Mouse (Mus musculus): ENCODE results near the gene Hdgfl3. TPM values are rescaled to one million over a fixed set of nuclear protein-coding genes. Genes with fewer than 3 reads are reported as not detected.
A peak's percentile ranks its signal among the peaks of the same experiment; 100 is the strongest.

Gene Hdgfl3
- 10 to 100 TPM; 62.1 to 64.3 TPM for total RNA-seq (2021)
- long read RNA-seq, experiment 1, full-length matches to known transcripts = 34 of 47 reads
- long read RNA-seq, experiment 1, partial matches to known transcripts = 0 of 47 reads
- long read RNA-seq, experiment 1, other reads (novel, unspliced or antisense) = 13 of 47 reads
- long read RNA-seq, experiment 2, full-length matches to known transcripts = 42 of 62 reads
- long read RNA-seq, experiment 2, partial matches to known transcripts = 0 of 62 reads
- long read RNA-seq, experiment 2, other reads (novel, unspliced or antisense) = 20 of 62 reads

DNA sequence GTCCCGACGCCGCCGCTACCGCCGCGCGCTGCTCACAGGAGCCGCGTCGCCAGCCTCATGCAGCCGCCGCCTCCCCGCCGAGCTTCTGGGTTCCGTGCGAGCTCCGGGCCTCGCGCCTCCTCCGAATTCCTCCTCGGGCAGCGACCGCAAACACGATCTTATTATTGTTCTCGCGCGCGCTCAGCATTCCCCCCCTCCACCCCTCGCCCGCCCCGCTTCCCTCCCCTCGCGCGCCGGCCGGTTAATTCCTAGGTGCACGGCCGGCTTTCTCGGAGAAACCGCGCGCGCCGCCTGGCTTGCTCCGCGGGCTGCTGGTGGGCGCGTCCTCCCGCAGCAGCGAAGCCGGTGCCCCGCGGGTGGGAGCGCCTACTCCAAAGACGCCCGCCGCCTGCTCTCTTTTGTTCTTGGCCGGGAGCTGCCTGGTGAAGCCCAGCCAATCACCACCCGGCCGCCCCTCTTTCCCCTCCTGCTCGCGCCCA, at the start of gene Hdgfl3:
Gene Hdgfl3 (minus strand): TSS at position 207 of the 479 bp plus-strand sequence.
- Histone ChIP-seq H3K4me3 (peak within 1 kb of the TSS; percentile 75), H3K27ac (peak within 1 kb of the TSS; percentile 95)
- TF ChIP-seq CTCF (conservative IDR thresholded peaks at IDR 0.05) = peak; percentile 42
- peak; percentile 84 to 85 for DNase-seq (ENCODE audit: low spot score in 2 of 2)

DNA sequence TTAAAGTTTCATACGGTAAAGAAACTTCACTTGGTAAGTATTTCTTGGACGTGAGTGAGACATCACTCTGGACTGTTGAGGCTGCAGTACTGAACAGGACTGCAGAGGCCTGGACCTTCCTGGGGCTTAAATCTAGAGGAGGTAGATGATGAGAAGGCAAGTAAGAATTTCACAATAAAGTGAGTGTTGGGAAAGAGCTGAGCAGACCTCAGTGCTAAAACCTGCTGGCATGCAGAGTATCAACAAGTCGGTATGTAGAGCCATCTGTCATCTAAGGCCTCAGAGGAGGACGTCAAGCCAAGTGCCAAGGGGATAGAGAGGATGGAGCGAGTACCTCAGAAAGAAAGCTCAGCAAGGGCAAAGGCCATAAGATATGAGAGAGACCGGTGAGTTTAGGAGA, 49.4 kb upstream of the Hdgfl3 start:
- no peak for TF ChIP-seq CTCF (conservative IDR thresholded peaks at IDR 0.05)
- no peak for DNase-seq (ENCODE audit: low spot score in 2 of 2)
- H3K4me3 ChIP-seq = no peak overlapping the region
- H3K27ac ChIP-seq = no peak overlapping the region

DNA sequence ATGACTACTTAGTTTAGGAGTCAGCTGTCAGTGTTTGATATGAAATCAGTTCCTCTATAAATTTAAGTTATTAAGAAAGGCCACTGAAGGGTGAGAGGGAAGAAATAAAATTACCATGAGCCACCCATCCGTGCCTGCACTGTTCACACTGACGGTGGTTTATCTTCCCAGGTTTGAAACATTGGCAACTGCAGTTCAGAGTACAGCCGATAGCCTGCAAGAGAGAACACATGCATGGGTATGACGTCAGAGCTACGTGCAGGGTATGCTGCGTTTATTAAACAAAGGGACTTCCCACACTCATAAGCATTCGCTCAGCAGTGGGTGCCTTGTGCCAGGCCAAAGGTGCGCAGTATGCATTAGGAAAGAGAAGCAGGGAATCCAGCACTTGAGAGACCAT, 44.0 kb upstream of the Hdgfl3 start:
- no peak overlapping the region for H3K4me3 ChIP-seq
- DNase-seq (ENCODE audit: low spot score in 2 of 2) = no peak
- H3K27ac ChIP-seq = no peak overlapping the region
- TF ChIP-seq CTCF (conservative IDR thresholded peaks at IDR 0.05) = no peak

DNA sequence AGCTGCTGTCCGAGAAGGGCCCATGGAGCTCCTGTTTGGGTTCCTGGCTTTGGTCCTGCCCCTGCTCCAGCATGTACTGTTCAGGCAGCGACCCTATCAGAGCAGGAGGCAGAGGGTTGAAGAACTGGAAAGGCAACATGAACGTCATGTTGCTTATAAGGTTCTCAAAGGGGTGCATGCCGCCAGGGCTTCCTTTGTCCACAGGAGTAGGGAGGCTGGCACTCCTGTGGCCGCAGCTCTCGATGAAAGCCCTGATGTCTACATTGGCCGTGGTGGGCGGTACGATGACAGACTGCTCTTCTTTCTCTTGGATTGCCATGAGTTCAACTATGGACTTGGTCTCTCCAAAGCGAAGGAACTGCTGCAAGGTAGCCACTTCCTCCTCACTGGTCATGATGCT, 40.3 kb upstream of the Hdgfl3 start:
- Histone ChIP-seq H3K4me3 (no peak overlapping the region), H3K27ac (no peak overlapping the region)
- TF ChIP-seq CTCF (conservative IDR thresholded peaks at IDR 0.05) = no peak
- no peak for DNase-seq (ENCODE audit: low spot score in 2 of 2)

DNA sequence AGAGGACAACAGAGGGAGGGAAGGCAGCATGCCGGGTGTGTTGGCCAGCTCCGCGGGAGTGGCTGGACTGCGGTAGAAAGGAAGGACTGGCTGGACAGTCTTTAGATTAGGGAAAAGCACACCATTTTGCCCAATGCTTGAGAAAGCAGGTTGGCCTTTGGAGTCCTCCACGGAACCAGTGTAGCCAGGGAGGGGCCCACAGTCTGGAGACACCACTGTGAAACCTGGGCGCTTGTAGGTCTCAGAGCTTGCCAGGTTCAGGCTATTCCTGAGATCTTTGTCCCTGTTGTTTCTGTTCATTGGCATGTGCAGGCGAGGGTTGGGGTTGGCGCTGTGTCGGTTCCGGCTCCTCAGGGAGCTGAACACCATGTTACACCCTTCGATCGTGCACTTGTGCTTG, 39.7 kb upstream of the Hdgfl3 start:
- H3K4me3 ChIP-seq = no peak overlapping the region
- H3K27ac ChIP-seq = no peak overlapping the region
- DNase-seq (ENCODE audit: low spot score in 2 of 2) = no peak
- no peak for TF ChIP-seq CTCF (conservative IDR thresholded peaks at IDR 0.05)

DNA sequence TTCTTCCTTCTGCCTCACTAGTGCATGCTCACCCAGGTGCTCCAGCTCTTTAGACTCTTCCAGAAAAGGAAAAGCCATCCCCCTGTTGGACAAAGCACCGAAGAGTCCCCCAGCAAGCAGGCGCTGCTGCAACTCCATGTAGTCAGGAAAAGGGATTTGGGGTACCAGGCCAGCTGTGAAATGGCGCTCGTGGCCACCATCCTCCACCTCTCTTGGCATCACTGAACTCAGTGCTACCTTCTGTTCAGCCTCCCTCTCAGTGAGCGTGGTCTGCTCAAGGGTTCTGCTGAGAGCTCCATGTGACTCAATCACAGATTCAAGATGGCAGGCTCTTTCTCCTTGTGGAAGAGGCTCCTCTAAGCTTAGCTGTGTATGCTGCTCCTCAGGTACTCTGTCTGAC, 39.1 kb upstream of the Hdgfl3 start:
- no peak for DNase-seq (ENCODE audit: low spot score in 2 of 2)
- Histone ChIP-seq H3K27ac (no peak overlapping the region), H3K4me3 (no peak overlapping the region)
- TF ChIP-seq CTCF (conservative IDR thresholded peaks at IDR 0.05) = no peak

DNA sequence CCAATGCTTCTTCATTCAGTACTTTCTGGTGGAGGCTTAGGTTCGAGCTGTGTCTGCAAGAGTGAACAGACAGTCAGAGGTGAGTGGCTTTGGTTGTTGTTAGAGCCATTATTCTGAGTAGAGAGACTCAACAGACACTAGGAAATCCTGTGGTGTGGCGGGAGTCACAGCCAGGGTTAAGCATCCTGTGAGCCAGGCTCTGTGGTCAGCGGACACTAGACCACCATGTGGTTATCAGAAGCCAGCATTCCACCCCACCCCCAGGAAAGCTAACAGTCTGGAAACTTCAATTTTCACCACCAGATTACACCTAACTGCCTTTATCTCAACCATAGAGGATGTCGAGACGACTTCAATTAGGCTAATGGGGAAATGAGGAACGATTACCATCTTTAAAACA, 34.7 kb upstream of the Hdgfl3 start:
- H3K27ac ChIP-seq = no peak overlapping the region
- TF ChIP-seq CTCF (conservative IDR thresholded peaks at IDR 0.05) = no peak
- no peak for DNase-seq (ENCODE audit: low spot score in 2 of 2)
- H3K4me3 ChIP-seq = no peak overlapping the region

DNA sequence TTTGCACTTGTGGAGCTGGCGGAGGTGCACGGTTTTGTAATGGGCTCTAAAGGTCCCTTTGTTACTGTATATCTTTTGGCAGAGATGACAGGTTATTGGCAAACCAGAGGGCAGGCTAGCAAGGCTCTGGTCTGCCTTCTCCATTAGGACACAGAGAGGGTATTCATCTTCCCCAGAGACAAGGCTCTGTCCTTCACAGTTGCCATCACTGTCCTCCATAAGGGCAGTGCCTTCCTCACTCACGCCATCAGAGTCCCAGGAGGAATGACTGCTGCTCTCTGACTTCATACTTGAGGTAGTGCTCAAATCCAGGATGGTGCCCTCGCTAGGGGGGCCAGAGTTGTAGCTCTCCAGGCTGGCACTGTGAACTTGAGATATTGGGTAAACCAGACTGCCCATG, 34.2 kb upstream of the Hdgfl3 start:
- DNase-seq (ENCODE audit: low spot score in 2 of 2) = no peak
- Histone ChIP-seq H3K4me3 (no peak overlapping the region), H3K27ac (no peak overlapping the region)
- no peak for TF ChIP-seq CTCF (conservative IDR thresholded peaks at IDR 0.05)

DNA sequence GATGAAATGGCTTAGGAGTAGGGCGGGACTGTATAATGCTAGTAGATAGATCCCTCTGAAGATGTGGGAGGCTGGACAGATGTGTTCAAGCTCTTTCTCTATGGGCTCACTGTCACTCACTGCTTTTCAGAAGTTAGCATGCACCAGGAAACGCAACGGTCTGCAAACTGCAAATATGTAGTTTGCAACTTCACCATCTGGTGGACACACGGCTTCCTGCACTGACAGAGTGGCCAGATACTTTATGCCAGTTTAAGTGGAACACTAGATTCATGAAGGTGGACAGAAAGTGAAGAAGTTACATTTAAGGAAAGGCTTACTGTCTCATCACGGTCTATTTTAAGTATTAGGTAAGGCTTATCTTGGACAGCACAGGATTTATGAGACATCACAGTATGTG, 31.9 kb upstream of the Hdgfl3 start:
- no peak overlapping the region for H3K27ac ChIP-seq
- no peak overlapping the region for H3K4me3 ChIP-seq
- no peak for DNase-seq (ENCODE audit: low spot score in 2 of 2)
- 0 out of 2 replicates have a peak, but pooled peaks have one; percentile 14 for TF ChIP-seq CTCF (conservative IDR thresholded peaks at IDR 0.05)

DNA sequence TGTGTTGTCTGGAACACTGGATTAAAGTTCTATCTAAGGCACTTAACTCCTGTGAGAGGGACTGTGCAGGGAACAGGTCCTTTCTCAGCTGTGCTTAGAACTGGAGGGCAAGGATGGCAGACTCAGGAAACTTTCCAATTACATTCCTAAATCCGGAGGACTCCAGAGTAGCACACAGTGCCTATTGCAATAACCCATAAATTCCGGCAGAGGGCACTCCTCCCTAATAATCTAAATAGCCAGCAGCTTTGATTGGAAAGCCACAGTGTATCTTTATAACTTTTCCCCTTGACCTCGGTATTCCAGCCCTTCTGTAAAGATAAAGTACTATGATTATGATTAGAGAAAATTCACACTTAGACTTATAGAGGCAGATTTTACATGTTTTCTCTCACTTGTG, 25.4 kb upstream of the Hdgfl3 start:
- Histone ChIP-seq H3K4me3 (no peak overlapping the region), H3K27ac (no peak overlapping the region)
- DNase-seq (ENCODE audit: low spot score in 2 of 2) = peak; percentile 31 to 56
- peak; percentile 99 for TF ChIP-seq CTCF (conservative IDR thresholded peaks at IDR 0.05)

DNA sequence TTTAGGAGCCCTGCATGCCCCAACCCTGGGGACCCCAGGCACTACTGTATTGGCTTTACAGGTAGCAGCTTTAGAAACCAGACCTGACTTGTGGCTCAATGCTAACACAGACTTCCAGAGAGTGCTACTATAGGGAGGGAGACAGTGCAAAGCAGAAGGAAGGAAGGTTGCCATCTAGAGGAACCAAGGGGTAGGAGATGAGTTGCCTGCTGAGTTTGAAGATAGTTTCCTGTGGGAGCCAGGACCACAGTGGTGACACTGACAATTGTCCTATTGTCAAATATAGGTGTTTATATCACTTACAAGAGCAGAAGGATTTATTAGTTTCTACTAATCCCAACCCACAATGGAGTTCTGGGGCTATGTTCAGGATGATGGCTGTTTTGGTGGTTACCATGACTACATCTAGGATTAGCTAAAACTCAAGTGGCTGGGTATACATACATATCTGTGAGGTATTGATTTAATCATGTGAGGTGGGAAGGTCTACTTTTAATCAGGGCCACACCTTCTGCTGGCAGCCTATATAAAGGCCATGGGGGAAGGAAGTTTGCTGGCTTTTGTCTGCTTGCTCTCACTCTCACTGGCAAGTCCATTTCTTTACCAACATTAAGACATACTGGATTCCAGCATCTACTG, 20.1 kb upstream of the Hdgfl3 start:
- peak; percentile 25 to 33 for DNase-seq (ENCODE audit: low spot score in 2 of 2)
- TF ChIP-seq CTCF (conservative IDR thresholded peaks at IDR 0.05) = peak; percentile 86
- Histone ChIP-seq H3K4me3 (no peak overlapping the region), H3K27ac (no peak overlapping the region)

DNA sequence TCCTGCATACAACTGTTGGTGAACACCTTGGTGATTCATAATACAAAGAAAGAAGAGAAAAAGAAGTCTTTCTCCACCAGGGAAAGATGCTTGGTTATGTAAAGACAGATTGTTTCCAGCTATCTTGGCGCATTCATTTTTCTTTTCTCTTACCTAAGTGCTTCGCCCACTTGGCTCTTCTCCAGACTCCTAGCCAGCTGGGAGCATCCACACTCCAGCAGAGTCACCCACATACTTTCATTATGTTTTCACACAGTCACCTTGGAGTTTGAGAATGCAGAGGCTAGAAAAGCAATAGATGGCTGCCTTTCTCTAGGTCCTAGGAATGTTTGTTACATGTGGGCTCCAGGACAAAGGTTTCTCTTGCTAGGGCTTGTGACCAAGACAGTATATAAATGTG, 16.2 kb upstream of the Hdgfl3 start:
- H3K27ac ChIP-seq = no peak overlapping the region
- no peak overlapping the region for H3K4me3 ChIP-seq
- no peak for TF ChIP-seq CTCF (conservative IDR thresholded peaks at IDR 0.05)
- no peak for DNase-seq (ENCODE audit: low spot score in 2 of 2)

DNA sequence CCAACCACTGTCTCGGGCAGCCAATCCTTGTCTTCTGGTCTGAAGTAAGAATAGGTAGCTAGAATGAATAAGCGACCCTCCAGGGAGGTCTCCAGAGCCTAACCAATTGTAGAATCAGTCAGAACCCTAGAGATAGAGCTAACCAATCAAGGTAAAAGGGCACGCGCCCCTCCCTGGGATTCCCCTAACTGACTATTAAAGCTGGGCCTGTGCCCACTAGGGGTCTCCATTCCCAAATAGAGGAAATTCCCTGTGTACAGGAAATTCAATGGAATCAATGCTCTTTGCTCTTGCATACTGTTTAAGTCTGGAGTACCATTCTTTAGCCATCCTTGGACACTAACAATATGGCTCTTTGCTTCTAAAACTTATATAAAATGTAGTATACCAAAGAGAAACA, 11.1 kb upstream of the Hdgfl3 start:
- no peak overlapping the region for H3K27ac ChIP-seq
- no peak for DNase-seq (ENCODE audit: low spot score in 2 of 2)
- no peak overlapping the region for H3K4me3 ChIP-seq
- TF ChIP-seq CTCF (conservative IDR thresholded peaks at IDR 0.05) = peak; percentile 23; the same call in 1 of the 2 replicates

DNA sequence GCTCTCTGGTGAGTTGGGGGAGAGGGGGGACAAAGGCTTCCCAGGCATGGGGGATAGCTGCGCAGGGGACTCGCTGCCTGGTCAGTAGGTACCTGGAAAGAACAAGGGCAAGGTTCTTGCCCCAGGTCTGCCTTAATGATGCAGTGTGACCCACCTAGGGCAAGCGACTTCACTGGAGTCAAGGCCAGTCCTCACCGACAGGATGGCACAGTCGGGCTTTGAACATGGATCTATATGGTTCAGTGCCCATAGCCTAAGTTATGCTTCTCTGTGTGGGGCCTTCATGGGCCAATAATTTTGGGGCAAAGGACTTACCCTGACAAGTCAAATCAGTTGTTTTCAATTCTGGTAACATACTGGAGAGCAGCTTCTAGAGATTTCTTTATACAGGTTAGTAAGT, 533 bp upstream of the Hdgfl3 start:
- no peak for DNase-seq (ENCODE audit: low spot score in 2 of 2)
- Histone ChIP-seq H3K27ac (peak overlapping the region; percentile 95), H3K4me3 (peak overlapping the region; percentile 75)
- TF ChIP-seq CTCF (conservative IDR thresholded peaks at IDR 0.05) = no peak

Measured in layer of hippocampus, adult 2 months (tissue).